Mouse (Mus musculus) heart, postnatal 10 days (tissue): ENCODE results near the gene Kctd11. TPM values are rescaled to one million over a fixed set of nuclear protein-coding genes. Genes with fewer than 3 reads are reported as not detected.

Experiments used
- DNase-seq, 2 experiments: peaks; one replicate each; pipeline ENCODE4 v3.0.0; 2021
- intact Hi-C: fragments of 180-260 bp; cut with DNase I; formaldehyde crosslinking; loops from one replicate; pipeline ENCODE4 v1.15.1; 2025
- total RNA-seq, 2 experiments: library from RNA; stranded (reverse); gene quantifications; 2 replicates each; pipeline ENCODE4 v1.2.3; 2021

Gene Kctd11
- total RNA-seq, 2 experiments from 2014 or later, result 3.0 to 3.5 TPM

DNA sequence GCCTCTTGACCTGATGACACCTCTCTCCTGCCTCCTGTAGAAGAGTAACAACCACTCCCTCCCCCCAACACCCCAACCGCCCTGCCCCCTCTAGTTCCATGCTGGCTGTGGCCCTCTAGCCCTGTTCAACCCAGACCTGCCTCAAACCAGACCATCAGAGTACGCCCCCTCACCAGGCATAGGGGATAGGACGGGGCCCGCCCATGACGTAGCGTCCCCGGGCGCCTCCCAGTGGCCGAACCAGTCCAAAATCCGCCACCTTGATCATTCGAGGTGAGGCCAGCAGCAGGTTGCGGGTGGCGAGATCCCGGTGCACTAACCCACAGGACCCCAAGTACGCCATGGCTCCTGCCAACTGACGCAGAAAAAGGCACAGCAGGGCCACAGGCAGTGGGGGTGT lies 25.9 kb downstream of the Kctd11 start:
- intact Hi-C loops, result no loop called here
- DNase-seq, result no peak

GRCm38 (mm10) chr11:69854680-69855079 lies 26.5 kb downstream of the Kctd11 start:
- intact Hi-C loops, result no loop called here
- no peak for DNase-seq

DNA sequence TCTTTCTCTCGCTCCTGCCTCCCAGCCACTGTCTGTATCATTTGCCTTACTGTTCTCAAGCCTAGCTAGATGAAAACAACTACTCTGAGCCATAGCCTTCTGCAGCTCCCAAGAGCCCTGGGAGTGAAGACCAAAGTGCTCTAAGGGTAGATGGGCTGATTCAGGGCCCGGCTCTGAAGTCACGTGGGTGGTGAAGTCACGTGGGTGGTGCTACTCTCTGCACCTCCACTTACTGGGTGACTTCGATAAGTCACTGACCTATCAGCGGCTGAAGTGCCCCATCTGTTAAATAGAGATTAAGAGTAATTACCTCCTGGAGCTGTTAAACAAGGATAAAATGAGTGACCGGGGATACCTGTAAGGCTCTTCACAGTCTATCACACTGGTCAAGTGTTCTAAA lies 27.2 kb downstream of the Kctd11 start:
- intact Hi-C loops, result no loop called here
- no peak for DNase-seq

- intact Hi-C loops, result no loop called here
- no peak for DNase-seq
Observed at GRCm38 (mm10) chr11:69850754-69851153, 30.5 kb downstream of the Kctd11 start.

DNA sequence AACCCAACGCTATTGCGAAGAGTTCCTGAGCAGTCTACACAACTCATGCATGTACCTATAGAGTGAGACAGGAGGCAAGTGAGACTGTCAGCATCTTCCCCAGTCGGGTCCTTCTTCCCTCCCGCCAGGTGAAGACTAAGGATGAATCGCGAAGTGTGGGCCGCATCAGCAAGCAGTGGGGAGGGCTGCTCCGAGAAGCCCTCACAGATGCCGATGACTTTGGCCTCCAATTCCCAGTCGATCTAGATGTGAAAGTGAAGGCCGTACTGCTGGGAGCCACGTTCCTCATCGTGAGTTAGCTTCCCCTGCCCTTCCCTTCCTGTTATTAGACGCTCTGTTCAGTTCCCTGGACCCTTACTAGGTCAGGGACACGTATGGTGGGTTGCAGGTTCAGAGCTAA lies 31.3 kb downstream of the Kctd11 start:
- DNase-seq, result no peak
- intact Hi-C loops, result no loop called here

DNA sequence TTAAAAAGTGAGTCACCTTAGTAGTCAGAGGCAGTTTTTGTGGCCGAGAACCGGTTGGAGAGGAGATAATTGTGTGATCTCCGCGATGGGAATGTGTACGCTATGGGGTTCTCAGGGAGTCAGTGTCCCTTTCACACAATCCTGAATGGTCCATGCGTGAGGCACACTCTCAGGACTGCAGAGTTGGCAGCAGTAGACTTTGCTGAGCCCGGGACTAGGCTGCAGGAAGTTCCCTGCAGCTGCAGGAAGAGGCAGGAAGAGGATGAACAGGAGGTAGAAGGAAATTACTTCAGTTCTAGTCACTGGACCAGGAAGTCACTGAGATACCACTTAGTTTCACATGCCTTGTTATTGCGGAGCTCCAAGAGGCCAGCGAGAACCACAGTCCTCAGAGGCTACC lies 32.1 kb downstream of the Kctd11 start:
- no peak for DNase-seq
- intact Hi-C loops, result no loop called here

DNA sequence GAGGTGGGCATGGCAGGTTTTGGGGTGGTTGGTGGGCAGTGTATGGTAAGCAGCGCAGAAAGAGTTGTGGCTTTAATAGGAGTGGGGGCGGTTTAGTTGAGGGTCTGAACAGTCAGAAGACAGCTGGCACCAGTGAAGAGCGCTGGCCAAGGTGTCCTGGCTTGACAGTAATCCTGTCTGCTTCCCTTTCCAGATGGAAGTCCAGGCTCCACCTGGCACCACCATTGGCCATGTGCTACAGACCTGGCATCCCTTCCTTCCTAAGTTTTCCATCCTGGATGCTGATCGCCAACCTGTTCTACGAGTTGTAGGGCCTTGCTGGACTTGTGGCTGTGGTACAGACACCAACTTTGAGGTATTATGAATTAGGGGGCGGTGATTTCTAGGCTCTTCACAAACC lies 33.2 kb downstream of the Kctd11 start:
- intact Hi-C loops, result no loop called here
- DNase-seq, result no peak

DNA sequence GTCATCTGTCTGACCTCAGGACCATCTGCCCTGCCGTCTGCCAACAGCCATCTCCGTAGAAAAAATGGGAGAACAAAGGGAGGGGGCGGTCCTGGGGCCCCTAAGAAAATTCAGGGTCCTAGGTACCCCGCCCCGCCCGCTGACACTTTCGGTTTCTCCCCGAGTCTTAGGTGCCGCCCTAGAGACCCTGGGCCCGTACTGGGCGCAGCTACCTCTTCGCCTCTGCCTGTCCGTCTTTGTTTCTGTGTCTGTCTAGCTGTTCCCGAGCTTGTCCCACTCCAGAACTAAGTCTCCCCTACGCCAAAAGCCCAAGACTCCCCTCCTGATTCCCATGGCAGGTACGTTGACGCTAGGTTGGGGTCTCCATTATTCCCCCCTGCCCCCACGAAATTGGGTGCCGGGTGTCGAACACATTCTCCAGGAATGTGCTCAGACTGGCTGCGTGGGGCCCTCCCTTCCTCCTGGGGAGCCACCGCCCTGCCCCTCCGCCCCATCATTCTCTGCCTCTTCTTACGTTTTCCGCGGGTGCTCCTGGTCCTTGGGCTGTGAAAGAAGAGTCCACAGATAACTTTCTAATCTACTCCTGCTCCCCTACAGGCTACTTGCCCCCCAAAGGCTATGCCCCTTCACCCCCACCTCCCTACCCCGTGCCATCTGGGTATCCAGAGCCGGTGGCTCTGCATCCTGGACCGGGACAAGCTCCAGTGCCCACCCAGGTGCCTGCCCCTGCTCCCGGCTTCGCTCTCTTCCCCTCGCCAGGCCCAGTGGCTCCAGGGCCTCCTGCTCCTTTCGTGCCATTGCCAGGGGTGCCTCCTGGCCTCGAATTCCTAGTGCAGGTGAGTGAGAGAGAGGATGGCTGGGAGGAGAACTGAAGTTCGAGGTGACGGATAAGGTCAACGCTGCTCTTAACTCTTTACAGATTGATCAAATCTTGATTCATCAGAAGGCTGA lies 34.2 kb downstream of the Kctd11 start:
- DNase-seq, result peak; percentile 51 to 53
- intact Hi-C loops, result no loop called here

GRCm38 (mm10) chr11:69846198-69846680 lies 35.0 kb downstream of the Kctd11 start, which contains the start of gene Plscr3:
Gene Plscr3 (plus strand): TSS chr11:69846376.
- peak; percentile 94 for DNase-seq
- intact Hi-C loops, result no loop called here

- DNase-seq, result no peak
- intact Hi-C loops, result no loop called here
Observed at GRCm38 (mm10) chr11:69838714-69839104, 42.5 kb downstream of the Kctd11 start.

- intact Hi-C loops, result loop anchor here (2.0 kb wide), 1 partner anchor 35 kb away; no protein-coding TSS in a partner anchor
Observed at GRCm38 (mm10) chr11:69837952-69838713, 43.1 kb downstream of the Kctd11 start, which contains the start of gene Tmem256. Gene Tmem256 (plus strand): TSS chr11:69838514.

GRCm38 (mm10) chr11:69837604-69837951 lies 43.6 kb downstream of the Kctd11 start, which contains the start of gene Nlgn2:
Gene Nlgn2 (minus strand): TSS chr11:69837784.
- DNase-seq, result no peak
- intact Hi-C loops, result loop anchor here (2.0 kb wide), 1 partner anchor 35 kb away; no protein-coding TSS in a partner anchor

More at GRCm38 (mm10) chr11:69837952-69838713, 43.1 kb downstream of the Kctd11 start, which contains the start of gene Tmem256:
- DNase-seq, result peak; percentile 96 to 97

GRCm38 (mm10) chr11:69836703-69837576 lies 44.3 kb downstream of the Kctd11 start:
- intact Hi-C loops, result loop anchor here (2.0 kb wide), 1 partner anchor 34 kb away; no protein-coding TSS in a partner anchor

GRCm38 (mm10) chr11:69835966-69836335 lies 45.3 kb downstream of the Kctd11 start:
- intact Hi-C loops, result loop anchor here (2.0 kb wide), 1 partner anchor 33 kb away; no protein-coding TSS in a partner anchor
- no peak for DNase-seq

More at GRCm38 (mm10) chr11:69836703-69837576, 44.3 kb downstream of the Kctd11 start:
- DNase-seq, result peak; percentile 47

GRCm38 (mm10) chr11:69835326-69835965 lies 45.8 kb downstream of the Kctd11 start:
- no peak for DNase-seq
- intact Hi-C loops, result no loop called here

DNA sequence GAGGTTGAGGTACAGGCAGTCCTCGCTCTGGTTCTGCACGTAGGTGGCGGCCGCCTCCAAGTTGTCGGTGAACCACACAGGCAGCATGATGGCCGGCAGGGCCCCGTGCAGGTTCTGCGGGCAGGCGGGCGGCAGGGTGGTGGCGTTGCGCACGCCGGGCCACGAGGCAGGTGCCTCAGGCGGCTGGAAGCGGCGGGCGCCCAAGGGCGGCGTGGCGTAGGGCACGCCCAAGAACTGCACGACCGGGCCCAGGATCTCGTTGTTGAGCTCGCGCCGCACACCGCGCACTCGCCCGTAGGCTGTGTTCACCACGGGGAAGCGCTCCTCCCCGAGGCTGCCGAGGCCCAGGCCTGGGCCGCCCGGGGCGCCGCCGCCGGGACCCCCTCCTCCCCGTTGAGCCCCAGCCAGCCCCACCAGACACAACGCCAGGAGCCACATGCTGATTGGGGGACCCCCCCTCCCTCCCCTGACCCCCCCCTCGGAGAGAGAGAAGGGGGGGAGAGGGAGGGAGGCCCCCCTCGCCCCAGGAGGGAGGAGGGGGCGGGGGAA lies 47.1 kb downstream of the Kctd11 start:
- intact Hi-C loops, result no loop called here
- DNase-seq, result peak in 1 of 2 experiments; percentile 35

GRCm38 (mm10) chr11:69833554-69833953 lies 47.7 kb downstream of the Kctd11 start:
- DNase-seq, result no peak
- intact Hi-C loops, result no loop called here

- intact Hi-C loops, result no loop called here
- no peak for DNase-seq
Observed at GRCm38 (mm10) chr11:69828832-69829231, 52.4 kb downstream of the Kctd11 start.
